ENCODE assay signal across 12 mouse cellular contexts in genomic region chr4:148604141-148604540, GRCm38 (mm10). TPM values are rescaled to one million over a fixed set of nuclear protein-coding genes. Genes with fewer than 3 reads are reported as not detected.
DNase-seq lines count a peak whose midpoint lies in the region; ATAC-seq lines count a peak whose summit lies in the region.
"Had no signal": no experiment of that assay in that cellular context is flagged by ENCODE, and none has a peak within 500 bp of the region (broad histone marks: within the 10 kb centered on the region; RNA-seq: fewer than 3 reads in every experiment).

No protein-coding gene starts in this region.

- H3K4me1 ChIP-seq in kidney, embryonic 16.5 days (ENCODE audit: insufficient read depth, low read length) = peaks cover 8% of the 10 kb centered on the region; the same call in 1 of the 2 replicates
- H3K4me1 ChIP-seq: midbrain, embryonic 15.5 days had no signal

- H3K9me3 ChIP-seq in kidney, embryonic 16.5 days (ENCODE audit: low read length) = 0 out of 2 replicates have a peak, but pooled peaks cover 3% of the 10 kb centered on the region
- H3K9me3 ChIP-seq: midbrain, embryonic 15.5 days had no signal

- H3K27ac ChIP-seq in kidney, embryonic 16.5 days (ENCODE audit: low read length) = no peak overlapping the region
- H3K27ac ChIP-seq: midbrain, embryonic 15.5 days had no signal

- ATAC-seq in kidney, embryonic 16.5 days (ENCODE audit: low FRiP score, low TSS enrichment) = no peak
- ATAC-seq: midbrain, embryonic 15.5 days had no signal

- peak; percentile 60 for DNase-seq in layer of hippocampus, adult 11-12 months (ENCODE audit: low spot score)
- DNase-seq in layer of hippocampus, postnatal 10 days (ENCODE audit: low spot score in 2 of 2) = no peak
- DNase-seq in NIH3T3 (ENCODE audit: low read depth) = peak; percentile 66
- DNase-seq in frontal cortex, postnatal 14 days (ENCODE audit: low spot score in 2 of 2) = peak; percentile 42 to 48
- DNase-seq in right cerebral cortex, adult 2 months (ENCODE audit: low spot score in 2 of 2) = peak; percentile 77 to 78
- DNase-seq in ovary, adult 18-20 months (ENCODE audit: low spot score) = no peak
- no peak for DNase-seq in kidney, postnatal 14 days
- DNase-seq: gastrocnemius, postnatal 25 days had no signal

- no peaks in the 10 kb centered on the region for H3K27me3 ChIP-seq in kidney, embryonic 16.5 days (ENCODE audit: insufficient read depth, low read length)
- H3K27me3 ChIP-seq: CH12.LX; midbrain, embryonic 15.5 days had no signal

- no peak overlapping the region for H3K4me3 ChIP-seq in kidney, embryonic 16.5 days (ENCODE audit: low read length)
- H3K4me3 ChIP-seq: midbrain, embryonic 15.5 days had no signal

- peaks cover 6% of the 10 kb centered on the region; the same call in 1 of the 2 replicates for H3K36me3 ChIP-seq in kidney, embryonic 16.5 days (ENCODE audit: insufficient read depth, low read length)
- H3K36me3 ChIP-seq: midbrain, embryonic 15.5 days had no signal

- 74% methylated on average over 7 of the region's 7 CpGs for WGBS in kidney, embryonic 16.5 days

- no peak overlapping the region for H3K4me2 ChIP-seq in kidney, embryonic 16.5 days (replicated peaks; ENCODE audit: low read depth, low read length)
- H3K4me2 ChIP-seq: midbrain, embryonic 15.5 days had no signal

- no peak overlapping the region for H3K9ac ChIP-seq in kidney, embryonic 16.5 days (replicated peaks; ENCODE audit: low read length)
- H3K9ac ChIP-seq: midbrain, embryonic 15.5 days had no signal

RNA-seq across cellular contexts. Expression of gene Masp2, which starts 1.8 kb away (rescaled TPM):
- 1 to 10 TPM; 2.2 to 2.9 TPM for total RNA-seq in layer of hippocampus, postnatal 10 days (2021)
- polyA plus RNA-seq in kidney, embryonic 16.5 days (2015; fragmentation: Nextera tagmentation; extraction: Ambion mirVana) = 0.27 and 0.52 TPM in 2 replicates

RNA-seq across cellular contexts. Expression of gene Srm, which starts 12.8 kb away (rescaled TPM):
- 10 to 100 TPM; 83.5 to 83.8 TPM for total RNA-seq in layer of hippocampus, postnatal 10 days (2021)
- 187 and 188 TPM in 2 replicates for polyA plus RNA-seq in kidney, embryonic 16.5 days (2015; fragmentation: Nextera tagmentation; extraction: Ambion mirVana)

RNA-seq across cellular contexts. Expression of gene Tardbp, which starts 22.7 kb away (rescaled TPM):
- total RNA-seq in layer of hippocampus, postnatal 10 days (2021) = 100 to 1,000 TPM; 199 to 221 TPM
- 337 and 369 TPM in 2 replicates for polyA plus RNA-seq in kidney, embryonic 16.5 days (2015; fragmentation: Nextera tagmentation; extraction: Ambion mirVana)

RNA-seq across cellular contexts. Expression of gene Gm572, which starts 39.0 kb away (rescaled TPM):
- total RNA-seq in layer of hippocampus, postnatal 10 days (2021) = not detected
- polyA plus RNA-seq in kidney, embryonic 16.5 days (2015; fragmentation: Nextera tagmentation; extraction: Ambion mirVana) = not detected in 2 replicates
- total RNA-seq: CH12.LX; layer of hippocampus, postnatal 25 days had no signal
- polyA plus RNA-seq: midbrain, embryonic 15.5 days had no signal

RNA-seq across cellular contexts. Expression of gene Exosc10, which starts 45.9 kb away (rescaled TPM):
- 10 to 100 TPM; 57.5 to 58.2 TPM for total RNA-seq in layer of hippocampus, postnatal 10 days (2021)
- polyA plus RNA-seq in kidney, embryonic 16.5 days (2015; fragmentation: Nextera tagmentation; extraction: Ambion mirVana) = 95.2 and 99.9 TPM in 2 replicates

Comparison
In these comparisons a context has a peak if more than half of its experiments do, and no peak if none do; other contexts are left out.
1. DNase-seq: peak in layer of hippocampus, adult 11-12 months (single experiment), NIH3T3 (single experiment), frontal cortex, postnatal 14 days (2 of 2) and right cerebral cortex, adult 2 months (2 of 2); none in layer of hippocampus, postnatal 10 days (0 of 2), ovary, adult 18-20 months (single experiment) and kidney, postnatal 14 days (single experiment).